ENCODE assay signal across 12 mouse cellular contexts in the genomic region with DNA sequence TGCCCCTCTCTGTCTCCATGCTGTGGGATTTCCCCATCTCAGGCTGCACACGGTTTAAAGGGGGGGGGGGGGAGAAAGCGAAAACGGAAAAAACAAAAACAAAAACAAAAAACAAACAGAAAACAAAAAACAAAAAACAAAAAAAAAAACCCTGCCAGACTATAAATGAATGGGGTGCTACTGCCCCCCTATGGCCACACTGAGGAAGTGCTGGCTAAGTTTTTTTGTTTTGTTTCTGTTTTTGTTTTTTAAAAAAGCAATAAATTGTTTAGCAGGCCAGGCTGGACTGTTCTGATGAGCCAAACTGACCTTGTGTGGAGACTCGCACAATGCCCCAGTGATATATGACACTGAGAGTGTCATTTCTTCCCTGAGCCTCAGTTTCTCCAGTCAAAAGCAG. TPM values are rescaled to one million over a fixed set of nuclear protein-coding genes. Genes with fewer than 3 reads are reported as not detected.
DNase-seq lines count a peak whose midpoint lies in the region; TF ChIP-seq lines count a peak whose summit lies in the region.
"Had no signal": no experiment of that assay in that cellular context is flagged by ENCODE, and none has a peak within 500 bp of the region (broad histone marks: within the 10 kb centered on the region; RNA-seq: fewer than 3 reads in every experiment).

No protein-coding gene starts in this region.

- TF ChIP-seq CTCF in cerebellum, adult 2 months (IDR thresholded peaks at IDR 0.05; ENCODE audit: borderline replicate concordance, insufficient read depth, low read depth, low read length), result peak; percentile 45

- no peaks in the 10 kb centered on the region for H3K27me3 ChIP-seq in cerebellum, adult 2 months (ENCODE audit: control insufficient read depth, insufficient read depth, low read length)

- no peak overlapping the region for H3K4me3 ChIP-seq in cerebellum, adult 2 months (replicated peaks; ENCODE audit: insufficient read depth, low read depth, low read length)
- H3K4me3 ChIP-seq: midbrain, embryonic 12.5 days had no signal

- 24% methylated on average over 4 of the region's 4 CpGs for WGBS in cerebellum, adult 2 months

- no peaks in the 10 kb centered on the region for H3K4me1 ChIP-seq in cerebellum, adult 2 months (ENCODE audit: control insufficient read depth, insufficient read depth, low read length)
- H3K4me1 ChIP-seq: midbrain, embryonic 12.5 days had no signal

- TF ChIP-seq POLR2A in cerebellum, adult 2 months (IDR thresholded peaks at IDR 0.05; ENCODE audit: borderline replicate concordance, insufficient read depth, low read length), result no peak

- no peak for DNase-seq in cerebellum, adult 2 months
- DNase-seq in cerebellum, postnatal 14 days, result no peak
- DNase-seq in kidney, postnatal 10 days, result peak; percentile 27
- DNase-seq in kidney, adult 18-20 months, result no peak
- peak; percentile 14 for DNase-seq in thymus, postnatal 4 days
- DNase-seq in thymus, postnatal 36 days, result no peak
- no peak for DNase-seq in layer of hippocampus, adult 9-10 months (ENCODE audit: low spot score)
- DNase-seq in embryo, embryonic 9.5 days (ENCODE audit: extremely low spot score), result no peak
- DNase-seq: lung, adult 2 months; thymus, postnatal 25 days had no signal

- no peak overlapping the region for H3K27ac ChIP-seq in cerebellum, adult 2 months (ENCODE audit: insufficient read depth, low read length)
- H3K27ac ChIP-seq: midbrain, embryonic 12.5 days had no signal

RNA-seq across cellular contexts. Expression of a gene that starts 20.3 kb away (rescaled TPM):
- polyA plus RNA-seq in cerebellum, adult 2 months (2012; rRNA removed), result 9.7 and 12.0 TPM in 2 replicates
- polyA plus RNA-seq: C2C12; lung, adult 2 months had no signal

RNA-seq across cellular contexts. Expression of a gene that starts 34.1 kb away (rescaled TPM):
- polyA plus RNA-seq in cerebellum, adult 2 months (2012; rRNA removed), result 2.9 and 3.1 TPM in 2 replicates
- polyA plus RNA-seq: C2C12 had no signal

Comparison
In these comparisons a context has a peak if more than half of its experiments do, and no peak if none do; other contexts are left out.
1. DNase-seq: peak in kidney, postnatal 10 days (single experiment) and thymus, postnatal 4 days (single experiment); none in cerebellum, adult 2 months (0 of 2), cerebellum, postnatal 14 days (0 of 2), kidney, adult 18-20 months (single experiment), thymus, postnatal 36 days (0 of 2), layer of hippocampus, adult 9-10 months (single experiment) and embryo, embryonic 9.5 days (single experiment).